Mouse (Mus musculus) liver, postnatal 0 days (tissue): ENCODE measurements around the gene Map7.
A peak's percentile ranks its signal among the peaks of the same experiment; 100 is the strongest.

ENCODE experiments used
- CTCF ChIP-seq: sonication (generic); IDR thresholded peaks from 2 replicates; pipeline ENCODE4 v1.5.1; 2016; ENCODE audit warnings: antibody characterized with exemption, low read depth
- EP300 ChIP-seq: IDR thresholded peaks from 2 replicates; pipeline ENCODE4 v1.6.1; 2016; ENCODE audit warnings: antibody characterized with exemption, low read depth, mild to moderate bottlenecking

DNA sequence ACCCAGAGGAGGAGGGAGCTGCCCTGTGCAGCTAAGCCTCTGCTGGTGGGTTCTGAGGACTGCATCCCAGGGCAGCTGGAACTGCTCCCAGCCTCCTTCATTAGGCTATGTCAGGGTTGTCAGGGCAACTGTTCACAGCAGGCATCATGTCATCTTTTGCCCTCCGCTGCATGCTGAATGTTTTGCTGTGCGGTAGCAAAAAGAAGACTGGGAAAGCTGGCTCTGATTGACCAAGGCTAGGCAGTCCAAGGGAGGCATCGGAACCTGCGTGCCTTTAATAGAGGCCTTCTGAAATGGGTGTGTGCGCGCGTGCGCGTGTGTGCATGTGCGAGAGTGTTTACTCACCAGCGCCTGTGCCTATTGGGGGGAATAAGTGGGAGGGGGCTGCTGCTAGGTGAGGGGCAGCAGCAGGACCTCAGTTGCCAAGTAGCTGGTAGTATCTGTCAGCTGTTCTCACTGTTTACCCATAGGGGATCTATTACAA is 22.4 kb downstream of the Map7 start:
- peak; percentile 81 for TF ChIP-seq CTCF
- no peak for TF ChIP-seq EP300
